Mouse (Mus musculus) liver, adult 2 months (tissue): ENCODE data around the gene Ephb3. TPM values are rescaled to one million over a fixed set of nuclear protein-coding genes. Genes with fewer than 3 reads are reported as not detected.
"Not testable (repeated sequence)": the region's sequence is repeated elsewhere in the genome, so short reads cannot be mapped to it uniquely, and the experiment has no call there.

Experiments used
- DNase-seq: peaks from one replicate; pipeline ENCODE4 v3.0.0-alpha.2; 2011; ENCODE audit warnings: low read depth, low spot score; ENCODE audit errors: extremely low read depth
- H3K27ac ChIP-seq: fragments of 200-500 bp; replicated peaks from 2 replicates; pipeline ENCODE4 v1.5.1; 2012; ENCODE audit warnings: low read depth, mild to moderate bottlenecking, control low read depth, inconsistent platforms, low read length; ENCODE audit not compliant: insufficient read depth
- H3K27me3 ChIP-seq: fragments of 200-500 bp; 2 replicates; pipeline ENCODE4 v1.6.1; 2012; ENCODE audit warnings: mild to moderate bottlenecking, moderate library complexity, low read length, inconsistent platforms; ENCODE audit not compliant: control insufficient read depth, insufficient read depth
- H3K36me3 ChIP-seq: fragments of 200-500 bp; 2 replicates; pipeline ENCODE4 v1.6.1; 2012; ENCODE audit warnings: low read length, inconsistent platforms; ENCODE audit not compliant: control insufficient read depth, insufficient read depth
- H3K4me1 ChIP-seq: fragments of 200-500 bp; 2 replicates; pipeline ENCODE4 v1.6.1; 2011; ENCODE audit warnings: low read length; ENCODE audit not compliant: control insufficient read depth, insufficient read depth
- H3K4me3 ChIP-seq: fragments of 200-500 bp; 2 replicates; pipeline ENCODE4 v1.5.1; 2011; ENCODE audit warnings: low read depth, mild to moderate bottlenecking, control low read depth, low read length, moderate library complexity; ENCODE audit not compliant: insufficient read depth
- H3K79me2 ChIP-seq: fragments of 200-500 bp; 2 replicates; pipeline ENCODE4 v1.6.1; 2012; ENCODE audit warnings: inconsistent platforms, mild to moderate bottlenecking, low read length, moderate library complexity; ENCODE audit not compliant: control insufficient read depth, insufficient read depth
- H3K9ac ChIP-seq: fragments of 200-500 bp; 2 replicates; pipeline ENCODE4 v1.6.1; 2012; ENCODE audit warnings: low read depth, mild to moderate bottlenecking, control low read depth, inconsistent platforms, low read length
- CTCF ChIP-seq: fragments of 200-500 bp; IDR thresholded peaks from 2 replicates; pipeline ENCODE4 v1.5.1; 2011; ENCODE audit warnings: low read depth, low read length, control low read depth
- POLR2A ChIP-seq: fragments of 200-500 bp; IDR thresholded peaks from 2 replicates; pipeline ENCODE4 v1.6.1; 2011; ENCODE audit warnings: low read length, control low read depth; ENCODE audit not compliant: insufficient read depth; ENCODE audit errors: extremely low read depth
- WGBS: fragments of 180-500 bp; shearing (Covaris S2); methylation state at CpG from one replicate; pipeline ENCODE4 v1.1.7; 2018; 5-methylcytosine and 5-hydroxymethylcytosine counted together
- polyA plus RNA-seq: library from polyadenylated mRNA; depleted of rRNA; stranded (reverse); fragments of >200 nt; gene quantifications from 2 replicates; pipeline ENCODE4 v1.2.3, GENCODE M21; 2012; rRNA removed
- total RNA-seq: library from RNA; depleted of rRNA; stranded (reverse); fragments of >200 nt; gene quantifications from 2 replicates; pipeline ENCODE4 v1.2.3, GENCODE M21; 2014; rRNA removed

Gene Ephb3
- total RNA-seq (0.40 and 0.83 TPM in 2 replicates), polyA plus RNA-seq (0.31 and 0.44 TPM in 2 replicates)

DNA sequence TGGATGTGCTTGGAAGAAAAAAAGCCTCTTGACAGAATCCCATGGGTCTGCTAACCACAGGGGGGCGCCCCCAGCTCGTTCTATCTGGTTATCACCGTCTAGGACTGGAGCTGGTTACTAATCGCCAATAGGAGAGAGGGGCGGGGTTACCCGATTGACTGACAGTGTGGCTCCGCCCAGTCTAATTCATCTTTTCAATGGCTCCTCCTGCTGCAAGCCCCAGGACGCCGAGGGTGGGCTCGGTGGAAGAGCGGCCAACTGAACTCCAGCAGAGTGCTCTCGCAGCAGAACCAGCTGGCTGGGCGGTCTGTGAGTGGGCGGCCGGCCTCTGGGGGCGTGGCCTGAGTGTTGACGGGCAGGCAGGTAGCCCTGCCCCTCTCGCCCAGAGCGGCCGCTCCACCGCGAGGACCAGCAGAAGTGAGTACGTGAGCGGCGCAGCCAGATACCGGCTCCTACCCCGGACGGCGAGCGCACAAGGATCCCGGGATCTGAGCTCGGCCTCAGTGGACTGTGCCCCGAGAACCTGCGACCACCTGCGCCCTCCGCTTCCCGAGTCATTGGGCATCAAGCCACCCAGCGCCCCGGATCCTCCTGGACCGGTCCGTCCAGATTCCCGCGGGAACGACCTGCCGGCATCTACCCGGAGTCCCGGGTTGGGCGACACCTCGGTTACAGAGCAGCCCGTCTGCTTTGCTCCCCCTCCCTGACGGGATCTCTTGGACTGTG lies at the start of gene Ephb3:
Ephb3 (plus strand) TSS at position 389 of the 726 bp plus-strand sequence.
- Histone ChIP-seq H3K79me2 (no peaks in the 10 kb centered on the region), H3K27ac (no peak within 1 kb of the TSS), H3K4me1 (no peaks in the 10 kb centered on the region), H3K4me3 (peak within 1 kb of the TSS; percentile 62), H3K9ac (peak within 1 kb of the TSS; percentile 53), H3K27me3 (peaks cover 10% of the 10 kb centered on the region), H3K36me3 (no peaks in the 10 kb centered on the region)
- 3% methylated on average over 51 of the region's 51 CpGs for WGBS
- peak; percentile 75 for DNase-seq
- TF ChIP-seq CTCF: peak; percentile 71
- peak; percentile 51 for TF ChIP-seq POLR2A

- H3K9ac ChIP-seq, DNase-seq, H3K27me3 ChIP-seq, H3K4me1 ChIP-seq, H3K36me3 ChIP-seq, H3K4me3 ChIP-seq, H3K27ac ChIP-seq, H3K79me2 ChIP-seq: not testable (repeated sequence)
These were observed 48.3 kb upstream of the Ephb3 start for GRCm38 (mm10) chr16:21156261-21156660.

DNA sequence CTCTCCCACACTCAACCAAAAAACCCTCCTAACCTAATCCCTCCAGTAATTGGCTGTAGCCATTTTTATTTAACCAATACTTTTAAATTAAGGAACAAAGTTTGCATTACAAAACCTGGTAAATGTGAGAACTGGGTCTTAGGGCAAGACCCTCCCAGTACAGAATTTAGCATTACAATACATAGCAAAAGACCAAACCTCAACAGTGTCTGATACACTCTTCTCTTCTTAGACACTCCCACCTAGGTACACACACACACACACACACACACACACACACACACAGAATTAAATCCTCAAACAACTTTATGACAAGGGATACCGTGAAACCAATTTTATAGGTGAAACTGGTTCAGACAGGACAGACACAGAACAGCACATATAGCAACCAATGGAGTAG lies 45.3 kb upstream of the Ephb3 start:
- DNase-seq, H3K27ac ChIP-seq, H3K36me3 ChIP-seq, H3K4me3 ChIP-seq, H3K9ac ChIP-seq, H3K27me3 ChIP-seq, H3K4me1 ChIP-seq, H3K79me2 ChIP-seq: not testable (repeated sequence)
- WGBS: 97% methylated on average over 1 of the region's 1 CpGs

DNA sequence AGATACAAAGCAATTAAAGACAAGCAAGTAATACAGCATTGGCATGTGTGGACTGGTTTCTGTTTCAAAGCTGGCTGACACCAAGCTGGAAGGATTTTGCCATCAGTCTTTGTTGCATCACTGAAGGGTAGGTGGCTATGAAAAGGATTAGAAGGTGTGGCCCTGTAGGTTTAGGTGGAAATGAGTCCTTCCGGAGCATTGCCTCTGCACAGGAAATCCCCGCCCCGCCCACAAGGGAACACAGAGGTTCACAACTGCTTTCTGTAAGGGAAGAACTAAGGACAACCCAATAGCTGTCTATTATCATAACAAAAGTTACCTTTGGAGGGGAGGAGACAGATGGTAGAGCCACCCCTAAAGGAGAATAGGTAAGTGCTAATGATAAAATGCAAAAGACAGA lies 41.1 kb upstream of the Ephb3 start:
- 92% methylated on average over 3 of the region's 3 CpGs for WGBS
- DNase-seq, H3K27ac ChIP-seq, H3K79me2 ChIP-seq, H3K4me3 ChIP-seq, H3K36me3 ChIP-seq, H3K27me3 ChIP-seq, H3K9ac ChIP-seq, H3K4me1 ChIP-seq: not testable (repeated sequence)

DNA sequence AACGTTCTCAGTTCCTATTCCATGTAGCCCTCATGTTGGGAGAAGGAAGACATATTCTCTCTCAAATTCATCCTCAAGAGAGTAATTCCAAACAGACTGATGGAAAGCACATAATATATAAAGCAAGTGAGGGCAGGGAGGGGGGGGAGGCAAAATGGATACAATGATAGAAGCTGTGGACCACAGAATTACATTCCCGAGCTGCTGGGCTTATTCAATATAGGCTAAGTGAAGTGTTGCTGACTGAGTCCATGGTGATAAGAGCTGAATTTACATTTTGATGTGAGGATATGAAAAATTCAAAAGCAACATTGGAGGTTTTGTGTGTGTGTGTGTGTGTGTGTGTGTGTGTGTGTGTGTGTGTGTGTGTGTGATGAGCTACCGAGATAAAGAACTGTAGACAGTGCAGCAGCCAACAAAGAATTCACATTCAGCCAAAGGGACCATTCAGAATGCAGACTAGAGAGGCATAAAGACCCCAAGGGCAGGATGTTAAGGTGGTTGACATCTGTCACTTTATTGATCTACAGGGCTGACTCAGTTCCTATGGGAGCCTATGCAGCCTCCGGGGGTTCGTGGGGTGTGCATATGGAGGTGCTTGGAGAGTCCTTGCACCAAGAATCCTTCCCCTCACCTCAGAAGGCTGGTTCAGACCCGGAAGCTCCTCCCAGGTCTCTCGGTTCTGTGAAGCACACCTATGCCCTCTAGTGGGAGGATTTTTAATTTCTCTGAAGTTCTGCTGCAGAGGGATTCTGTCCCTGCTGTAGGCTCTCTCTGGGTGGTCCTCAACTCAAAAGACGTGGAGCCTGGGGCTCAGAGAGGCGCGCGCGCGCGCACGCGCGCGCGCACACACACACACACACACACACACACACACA lies 39.0 kb upstream of the Ephb3 start:
- H3K9ac ChIP-seq, H3K4me1 ChIP-seq, H3K4me3 ChIP-seq, H3K36me3 ChIP-seq, H3K27ac ChIP-seq, DNase-seq, H3K27me3 ChIP-seq, H3K79me2 ChIP-seq: not testable (repeated sequence)
- 15% methylated on average over 18 of the region's 19 CpGs for WGBS

- H3K27ac ChIP-seq: no peak overlapping the region
- H3K4me3 ChIP-seq: no peak overlapping the region
- H3K36me3 ChIP-seq: no peaks in the 10 kb centered on the region
- no peak for DNase-seq
- H3K4me1 ChIP-seq: no peaks in the 10 kb centered on the region
- no peak overlapping the region for H3K9ac ChIP-seq
- H3K27me3 ChIP-seq: no peaks in the 10 kb centered on the region
- 88% methylated on average over 13 of the region's 13 CpGs for WGBS
- no peaks in the 10 kb centered on the region for H3K79me2 ChIP-seq
- TF ChIP-seq POLR2A (no peak), CTCF (no peak)
These were observed 35.8 kb upstream of the Ephb3 start for GRCm38 (mm10) chr16:21168730-21169129.
